27 mouse cellular contexts compared by ENCODE assay signal in the genomic region with DNA sequence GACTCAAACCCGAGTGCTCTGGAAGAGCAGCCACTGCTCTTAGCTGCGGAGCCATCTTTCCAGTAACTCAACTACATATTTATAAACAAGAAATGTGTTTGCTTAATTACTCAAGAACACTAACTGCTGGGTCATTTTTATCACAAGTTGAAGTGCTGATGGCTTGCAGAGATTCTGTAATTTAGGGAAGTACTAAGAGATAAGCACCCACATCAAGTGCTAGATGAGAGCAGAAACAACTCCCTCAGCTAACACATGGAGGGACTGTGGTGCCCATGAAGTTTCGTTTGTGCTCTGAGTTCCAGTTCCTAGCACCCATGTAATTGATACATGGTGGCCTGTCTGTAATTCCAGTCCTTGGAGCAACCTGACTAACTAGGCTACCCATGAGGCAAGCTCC.
"Had no signal": no experiment of that assay in that cellular context is flagged by ENCODE, and none has a peak within 500 bp of the region (broad histone marks: within the 10 kb centered on the region; RNA-seq: fewer than 3 reads in every experiment).

No protein-coding gene starts in this region.

- H3K36me3 ChIP-seq: embryonic facial prominence, embryonic 12.5 days had no signal

- H3K4me1 ChIP-seq: embryonic facial prominence, embryonic 10.5 days; embryonic facial prominence, embryonic 12.5 days; embryonic facial prominence, embryonic 13.5 days; embryonic facial prominence, embryonic 15.5 days; forebrain, embryonic 10.5 days; forebrain, embryonic 12.5 days; forebrain, embryonic 13.5 days; forebrain, embryonic 15.5 days had no signal

- DNase-seq: cerebellum, adult 9-10 months; cerebellum, adult 9-11 months; cerebellum, postnatal 10 days; cerebellum, postnatal 14 days; cerebellum, postnatal 25 days; cerebellum, postnatal 36 days; embryo, embryonic 11 days; forebrain, postnatal 0 days; gastrocnemius, adult 2 months; gastrocnemius, postnatal 10 days; gastrocnemius, postnatal 14 days; gastrocnemius, postnatal 25 days; gastrocnemius, postnatal 36 days; heart, adult 11 months; heart, adult 18-20 months; heart, adult 2 months had no signal

- H3K27ac ChIP-seq: embryonic facial prominence, embryonic 10.5 days; embryonic facial prominence, embryonic 12.5 days; embryonic facial prominence, embryonic 13.5 days; embryonic facial prominence, embryonic 15.5 days; forebrain, embryonic 10.5 days; forebrain, embryonic 12.5 days; forebrain, embryonic 13.5 days; forebrain, embryonic 15.5 days; gastrocnemius, adult 2 months; heart, adult 2 months had no signal

- H3K27me3 ChIP-seq: embryonic facial prominence, embryonic 12.5 days; embryonic facial prominence, embryonic 13.5 days; embryonic facial prominence, embryonic 15.5 days; forebrain, embryonic 12.5 days; forebrain, embryonic 13.5 days; forebrain, embryonic 15.5 days had no signal

- H3K9ac ChIP-seq: embryonic facial prominence, embryonic 12.5 days; embryonic facial prominence, embryonic 13.5 days; embryonic facial prominence, embryonic 15.5 days; forebrain, embryonic 12.5 days; forebrain, embryonic 13.5 days; forebrain, embryonic 15.5 days; forebrain, postnatal 0 days had no signal

- ATAC-seq: forebrain, embryonic 13.5 days; forebrain, embryonic 14.5 days; forebrain, embryonic 15.5 days; forebrain, embryonic 16.5 days; forebrain, postnatal 0 days had no signal

- H3K4me3 ChIP-seq: embryonic facial prominence, embryonic 10.5 days; embryonic facial prominence, embryonic 12.5 days; embryonic facial prominence, embryonic 13.5 days; embryonic facial prominence, embryonic 15.5 days; erythroblast, embryonic 14.5 days; forebrain, embryonic 10.5 days; forebrain, embryonic 12.5 days; forebrain, embryonic 13.5 days; forebrain, embryonic 15.5 days; gastrocnemius, adult 2 months; heart, adult 2 months had no signal

- H3K9me3 ChIP-seq: embryonic facial prominence, embryonic 10.5 days; embryonic facial prominence, embryonic 12.5 days; embryonic facial prominence, embryonic 13.5 days; embryonic facial prominence, embryonic 15.5 days; forebrain, embryonic 10.5 days; forebrain, embryonic 12.5 days; forebrain, embryonic 13.5 days; forebrain, embryonic 15.5 days had no signal
